Mouse (Mus musculus): Measurements from ENCODE around the gene Aspn.

The Aspn gene

DNA sequence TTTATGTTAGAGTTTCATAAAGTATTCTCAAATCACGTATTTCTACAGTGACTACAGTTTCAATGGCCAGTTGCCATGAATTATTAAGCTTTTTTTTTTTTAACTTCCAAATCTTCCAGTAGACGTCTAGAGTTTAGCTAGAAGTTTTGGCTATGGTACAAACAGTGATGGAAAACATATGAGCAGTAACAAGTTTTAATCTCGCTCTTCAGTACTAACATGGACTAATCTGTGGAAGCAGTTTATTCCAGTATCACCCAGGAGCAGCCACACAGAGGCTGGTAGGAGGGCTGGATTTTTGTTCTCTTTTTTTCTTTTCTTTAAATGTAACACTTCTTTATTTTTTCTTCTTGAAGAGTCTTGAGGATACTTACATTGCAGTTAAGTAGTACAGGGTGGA lies at the start of gene Aspn:
TSS of gene Aspn (plus strand) at position 165 of the 400 bp plus-strand sequence.
- DNase-seq: no peak

DNA sequence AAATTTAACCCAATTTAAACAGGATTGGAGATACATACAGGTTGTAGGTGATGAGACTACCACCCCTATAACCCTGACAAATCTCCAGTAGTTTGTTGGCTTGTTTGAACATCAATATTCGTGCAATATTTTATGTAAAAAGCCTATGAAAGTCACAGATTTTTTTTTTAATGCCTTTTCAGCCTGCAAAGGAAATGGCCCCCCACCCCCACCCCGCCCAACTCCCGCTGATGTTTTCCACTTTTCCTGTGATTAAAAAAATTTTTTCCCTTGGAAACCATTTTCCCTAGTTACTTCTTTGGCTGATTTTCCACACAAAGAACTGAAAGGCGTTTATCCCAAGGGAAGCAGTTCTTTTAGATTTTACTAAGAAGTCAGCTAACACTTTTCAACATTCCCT lies 39.7 kb upstream of the Aspn start, which contains the start of gene Ecm2:
TSS of gene Ecm2 (plus strand) at position 301 of the 400 bp plus-strand sequence.
- DNase-seq: no peak

DNA sequence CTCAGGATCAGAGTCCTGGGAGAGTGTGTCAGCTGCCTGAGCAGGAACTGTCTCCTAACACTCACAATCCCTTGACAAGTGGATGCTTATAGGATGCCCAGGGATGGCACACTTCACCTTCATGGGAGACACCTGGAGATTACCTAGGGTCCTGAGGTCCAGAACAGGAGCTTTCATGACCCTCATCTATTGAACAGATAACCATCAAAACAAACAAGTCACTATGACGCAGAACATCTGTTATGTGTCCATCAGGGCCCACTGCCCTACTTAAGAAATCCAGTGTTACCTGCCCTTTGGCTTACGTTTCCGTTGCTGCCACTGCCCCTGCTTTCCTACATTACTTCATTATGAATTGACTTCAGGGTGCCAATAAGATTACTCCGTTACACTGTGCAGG lies 38.5 kb upstream of the Aspn start:
- no peak for DNase-seq

DNA sequence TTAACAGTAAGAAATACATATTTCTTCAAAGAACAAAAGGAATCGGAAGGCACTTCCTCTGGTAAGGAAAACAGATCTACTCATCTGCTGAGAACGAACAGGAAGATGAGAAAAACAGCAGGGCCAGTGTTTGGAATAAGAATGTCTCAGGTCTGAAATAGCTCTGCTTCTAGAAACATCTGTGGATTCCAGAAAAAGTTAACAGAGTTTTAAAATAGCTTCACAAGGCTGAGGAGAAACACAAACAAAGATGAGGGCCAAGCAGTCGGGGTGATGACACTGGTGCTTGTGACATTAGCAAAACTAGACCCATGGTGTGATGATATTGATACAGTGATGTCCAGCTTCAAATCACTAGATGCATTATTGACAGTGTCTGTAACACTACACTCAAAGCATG lies 37.1 kb upstream of the Aspn start:
- DNase-seq: no peak

DNA sequence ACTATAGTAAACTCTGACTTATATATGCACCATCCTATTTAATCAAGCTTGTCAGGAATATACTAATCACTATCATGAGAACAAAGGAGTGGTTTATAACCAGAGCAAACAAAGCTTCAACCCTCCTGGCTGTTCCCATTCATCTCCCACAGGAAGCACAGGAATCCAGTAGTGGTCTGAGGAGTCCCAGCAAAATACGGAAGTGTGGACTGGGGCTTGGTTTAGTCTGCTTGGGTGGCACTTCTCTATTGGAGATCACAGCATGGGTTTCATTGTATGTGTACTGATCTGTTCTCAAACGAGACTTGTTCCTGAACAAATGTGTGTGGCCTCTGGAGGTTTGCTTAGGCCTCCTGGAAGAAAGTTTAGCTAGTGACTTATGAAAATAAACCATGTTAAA lies 25.5 kb upstream of the Aspn start:
- DNase-seq: no peak

DNA sequence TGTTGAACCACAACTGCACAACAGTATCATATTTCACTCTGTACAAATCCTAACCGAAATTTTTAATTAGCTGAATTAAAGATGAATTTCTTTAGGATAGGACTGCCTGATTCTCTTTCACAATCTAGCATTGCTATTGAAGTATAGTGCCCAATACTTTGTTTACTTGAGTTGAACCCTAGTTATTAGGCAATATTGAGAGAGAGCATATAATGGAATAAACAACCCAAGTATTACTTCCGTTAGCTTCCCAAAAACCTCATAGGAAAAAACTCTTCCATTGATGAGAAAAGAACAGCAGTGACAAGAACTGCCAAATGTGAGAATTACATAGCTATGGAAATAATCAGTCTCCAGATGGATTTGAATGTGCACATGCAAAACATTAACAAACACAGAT lies 18.0 kb upstream of the Aspn start:
- no peak for DNase-seq

DNA sequence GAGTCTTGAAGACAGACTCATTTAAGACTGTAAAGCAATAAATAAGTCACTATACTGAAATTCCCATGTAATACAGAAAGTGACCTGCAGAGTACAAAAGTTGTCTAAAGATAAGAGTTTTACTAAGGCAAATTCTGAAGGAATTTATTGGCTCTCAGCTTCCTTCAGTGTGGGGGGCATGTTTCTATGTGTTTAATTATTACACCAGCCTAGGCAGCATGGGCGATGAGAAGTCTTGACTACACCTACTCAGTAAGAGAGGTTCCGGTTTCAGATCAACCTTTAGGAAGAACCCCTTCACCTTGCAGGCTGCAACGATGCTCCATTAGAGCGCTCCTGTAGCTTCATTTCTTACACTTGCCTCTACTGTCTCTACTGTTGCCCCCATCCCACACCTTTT lies 13.6 kb upstream of the Aspn start:
- DNase-seq: no peak

DNA sequence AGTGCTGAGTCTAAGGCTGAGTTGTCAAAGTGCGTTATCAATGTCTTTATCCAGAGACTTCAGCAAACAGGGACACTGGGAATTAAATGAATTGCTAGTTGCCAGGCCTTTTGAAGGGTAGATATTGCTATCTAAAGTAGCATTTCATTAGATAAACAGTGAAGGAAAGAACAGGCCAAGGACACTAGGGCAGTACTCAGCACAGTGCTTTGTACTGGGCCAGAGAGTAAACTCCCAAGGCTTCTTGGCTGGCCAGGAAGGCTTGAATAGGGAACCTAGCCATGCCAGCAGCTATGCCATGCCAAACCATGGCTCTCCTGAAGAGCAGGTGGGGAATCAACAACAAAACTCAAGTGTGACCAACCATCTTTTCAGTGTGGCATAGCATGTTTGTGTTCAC lies 7.3 kb upstream of the Aspn start:
- no peak for DNase-seq

DNA sequence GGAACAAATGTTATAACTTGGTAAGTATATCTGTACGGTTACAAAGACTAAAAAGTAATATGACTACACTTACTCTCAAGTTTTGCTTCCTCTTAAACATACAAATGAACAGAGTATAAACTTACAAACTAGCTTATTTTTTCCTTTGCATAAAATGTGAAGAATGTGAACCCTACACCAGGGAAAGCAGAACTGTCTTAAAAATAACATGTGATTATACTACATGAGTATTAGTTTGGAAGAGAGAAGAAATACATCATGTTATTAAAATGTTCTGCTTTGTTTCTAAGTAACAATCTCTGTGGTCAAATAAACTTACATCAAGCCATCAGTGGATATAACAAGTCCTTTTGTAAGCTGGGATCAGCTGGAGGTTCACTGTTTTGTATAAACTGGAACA lies 5.5 kb upstream of the Aspn start:
- DNase-seq: no peak

DNA sequence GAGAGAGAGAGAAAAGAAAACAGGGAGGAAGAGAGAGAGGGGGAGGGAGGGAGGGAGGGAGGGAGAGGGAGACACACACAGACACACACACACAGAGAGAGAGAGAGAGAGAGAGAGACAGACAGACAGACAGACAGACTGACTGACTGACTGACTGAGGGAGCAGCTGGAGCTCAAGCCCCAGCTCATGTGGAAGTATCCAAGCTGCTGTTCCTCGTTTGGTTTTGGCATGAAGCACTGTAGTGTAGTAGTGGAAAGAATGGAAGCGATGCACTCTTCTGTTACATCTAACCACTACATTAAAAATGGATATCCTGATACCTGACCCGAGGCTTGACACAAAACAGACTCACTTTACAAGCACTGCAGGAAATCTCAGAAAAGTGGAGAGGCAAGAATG lies 1.4 kb downstream of the Aspn start:
- DNase-seq: no peak

DNA sequence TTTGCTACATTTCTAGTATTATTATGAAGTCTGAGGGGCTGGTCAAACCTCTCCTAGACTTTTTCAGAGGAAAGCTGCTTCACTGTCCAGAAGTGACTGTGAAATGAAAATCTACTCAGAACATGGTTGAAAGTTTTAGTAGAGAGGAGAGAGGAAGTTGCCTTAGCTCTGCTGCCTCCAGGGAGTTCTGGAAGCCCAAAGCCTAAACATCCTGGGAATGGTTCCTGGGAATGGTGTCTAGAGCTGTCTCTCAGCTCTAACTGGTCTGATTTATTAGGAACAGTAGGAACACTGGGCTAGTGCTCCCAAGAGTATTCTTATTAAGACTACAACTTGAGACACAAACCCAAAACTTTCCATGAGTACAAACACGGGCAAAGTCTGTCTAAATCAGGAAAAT lies 2.3 kb downstream of the Aspn start:
- DNase-seq: no peak

DNA sequence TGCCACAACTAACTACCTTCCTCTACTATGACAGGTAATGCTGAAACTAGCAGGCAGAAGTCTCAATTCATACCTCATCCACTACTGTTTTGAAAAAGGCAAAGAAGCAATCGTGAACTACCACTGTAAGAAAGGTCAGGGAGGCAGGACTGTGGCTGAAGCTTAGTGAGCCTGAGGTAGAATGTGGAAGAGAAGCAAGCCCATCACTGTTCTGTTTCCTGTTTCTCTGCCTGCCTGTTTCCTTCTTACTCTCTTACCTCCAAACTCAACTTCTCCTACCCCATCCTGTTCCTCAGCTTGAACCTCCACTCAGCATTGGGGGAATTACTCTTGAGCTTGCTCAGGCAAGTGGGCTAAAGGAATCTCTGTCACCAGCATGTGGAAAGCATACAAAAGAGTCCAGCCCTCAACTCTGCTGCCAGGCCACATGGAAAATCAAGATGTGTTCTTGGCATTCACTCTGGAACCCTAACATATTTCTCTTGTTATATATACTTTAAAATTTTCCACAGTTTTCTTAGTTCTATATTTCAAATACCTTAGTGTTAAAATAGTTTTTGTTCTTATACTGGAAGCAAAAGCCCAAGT lies 3.4 kb downstream of the Aspn start:
- DNase-seq: no peak

DNA sequence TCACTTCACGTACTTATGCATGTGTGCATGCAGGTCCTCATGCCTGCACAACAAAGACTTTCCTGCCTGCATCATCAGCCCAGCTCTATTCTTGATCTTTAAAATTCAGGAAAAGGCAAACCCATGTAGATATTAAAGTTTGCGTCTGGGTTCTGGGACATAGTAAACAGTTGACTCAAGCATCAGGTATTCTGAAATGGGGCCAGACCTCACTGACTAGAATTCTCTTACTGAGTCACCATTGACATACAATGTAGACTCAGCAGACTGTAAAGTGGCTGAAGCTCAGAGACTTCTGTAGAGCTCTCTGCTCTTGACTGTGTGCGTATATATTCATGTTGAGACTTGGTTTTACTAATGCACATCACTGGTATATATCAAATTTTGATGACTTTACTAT lies 5.4 kb downstream of the Aspn start:
- DNase-seq: no peak

DNA sequence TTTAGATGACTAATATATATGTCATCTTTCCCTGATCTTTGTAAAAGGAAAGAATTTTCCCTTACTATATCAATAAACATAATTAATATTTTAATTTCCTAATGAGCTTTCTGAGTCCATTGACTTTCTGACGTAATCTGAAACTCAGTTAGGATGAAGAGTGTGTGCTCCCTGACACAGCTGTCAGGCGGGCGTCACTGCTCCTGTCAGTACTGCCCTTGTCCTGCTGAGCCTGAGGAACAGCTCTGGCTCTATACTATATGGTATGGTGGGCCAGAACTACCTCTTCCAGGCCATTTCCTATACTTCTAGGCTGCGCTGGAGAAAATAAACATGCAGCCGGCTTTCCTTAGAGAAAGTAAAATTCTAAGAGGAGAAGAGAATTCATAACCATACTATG lies 10.3 kb downstream of the Aspn start:
- DNase-seq: no peak

DNA sequence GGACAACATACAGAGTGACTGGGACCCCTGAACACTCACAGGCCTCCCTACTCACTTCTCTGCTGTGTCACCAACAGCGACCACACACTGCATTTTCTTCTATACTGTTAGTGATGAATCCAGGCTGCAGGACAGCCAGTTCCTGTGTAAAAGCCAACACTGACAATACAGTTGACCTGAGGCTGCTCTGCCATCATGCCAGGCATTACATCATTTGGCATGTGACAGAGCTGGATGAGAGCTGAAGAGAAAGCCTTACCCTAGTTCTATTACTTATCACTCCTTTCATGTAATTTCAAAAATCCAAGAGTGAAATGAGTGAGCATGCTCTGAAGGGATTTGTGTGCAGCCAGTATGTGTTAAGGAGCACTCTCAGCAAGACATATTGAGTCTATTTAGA lies 12.0 kb downstream of the Aspn start:
- no peak for DNase-seq

DNA sequence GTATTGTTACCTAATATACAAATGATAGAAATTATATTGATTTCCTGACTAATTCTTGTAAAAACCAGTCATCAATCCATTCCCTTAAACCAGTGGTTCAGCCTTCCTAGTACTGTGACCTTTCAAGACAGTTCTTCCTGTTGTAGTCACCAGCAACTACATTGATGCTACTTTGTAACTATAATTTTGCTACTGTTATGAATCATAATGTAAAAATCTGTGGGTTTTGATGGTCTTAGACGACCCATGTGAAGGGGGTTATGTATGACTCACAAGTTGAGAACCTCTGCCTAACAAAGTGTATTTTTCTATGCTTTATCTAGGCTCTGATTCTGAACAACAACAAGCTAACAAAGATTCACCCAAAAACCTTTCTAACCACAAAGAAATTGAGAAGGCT lies 12.7 kb downstream of the Aspn start:
- DNase-seq: no peak

DNA sequence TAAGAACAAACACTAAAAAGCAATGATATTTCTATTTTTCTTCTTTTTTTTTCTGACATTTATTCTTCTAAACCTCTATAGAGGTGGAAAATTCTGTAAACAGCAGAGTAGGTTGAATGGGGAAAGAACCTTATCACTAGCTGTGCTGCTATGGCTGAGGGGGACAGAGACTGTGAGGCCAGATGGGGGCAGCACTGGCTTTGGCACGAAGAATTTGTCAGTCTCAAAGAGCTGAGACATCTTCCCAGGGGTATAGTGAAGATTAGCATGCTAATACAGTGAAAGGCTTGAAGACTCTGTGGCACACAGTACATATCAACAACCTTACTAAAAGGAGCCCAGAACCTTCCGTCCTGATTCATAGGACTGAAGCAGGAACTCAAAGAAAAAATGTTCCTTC lies 14.9 kb downstream of the Aspn start:
- no peak for DNase-seq

DNA sequence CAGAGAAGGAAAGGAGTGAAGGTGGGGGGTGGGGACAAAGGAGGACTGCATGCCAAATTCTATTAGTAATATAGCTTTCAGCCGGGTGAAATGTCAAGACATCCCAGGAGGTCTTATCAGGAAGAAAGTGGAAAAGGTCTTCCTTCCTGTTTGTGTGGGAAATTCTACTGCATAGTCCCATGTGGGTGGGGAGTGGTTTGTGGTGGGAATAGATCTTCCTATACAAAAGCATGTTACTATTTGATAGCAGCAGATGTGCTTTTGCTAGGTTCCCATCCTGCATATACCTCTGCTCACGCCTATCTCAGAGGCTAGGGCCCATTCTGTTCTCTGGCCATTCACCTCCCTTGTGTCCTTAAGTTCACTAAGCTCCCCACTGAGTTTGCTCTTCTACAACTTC lies 16.6 kb downstream of the Aspn start:
- no peak for DNase-seq

DNA sequence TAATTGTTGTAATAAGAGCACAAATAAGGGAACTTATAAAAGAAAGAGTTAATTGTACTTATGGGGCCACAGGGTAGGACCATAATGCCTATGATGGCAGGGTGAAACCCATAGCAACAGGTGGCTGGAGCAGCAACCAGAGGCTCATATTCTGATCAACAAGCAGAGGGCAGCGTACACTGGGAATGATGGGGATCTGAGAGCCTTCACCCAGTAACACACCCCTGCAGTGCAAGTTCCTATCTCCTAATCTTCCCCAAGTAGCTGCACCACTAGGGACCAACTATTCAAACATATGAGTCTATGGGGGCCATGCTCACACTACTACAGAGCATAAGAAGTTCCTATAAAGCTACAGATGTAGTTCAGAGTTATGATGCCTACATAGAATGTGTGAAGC lies 20.1 kb downstream of the Aspn start:
- DNase-seq: no peak

DNA sequence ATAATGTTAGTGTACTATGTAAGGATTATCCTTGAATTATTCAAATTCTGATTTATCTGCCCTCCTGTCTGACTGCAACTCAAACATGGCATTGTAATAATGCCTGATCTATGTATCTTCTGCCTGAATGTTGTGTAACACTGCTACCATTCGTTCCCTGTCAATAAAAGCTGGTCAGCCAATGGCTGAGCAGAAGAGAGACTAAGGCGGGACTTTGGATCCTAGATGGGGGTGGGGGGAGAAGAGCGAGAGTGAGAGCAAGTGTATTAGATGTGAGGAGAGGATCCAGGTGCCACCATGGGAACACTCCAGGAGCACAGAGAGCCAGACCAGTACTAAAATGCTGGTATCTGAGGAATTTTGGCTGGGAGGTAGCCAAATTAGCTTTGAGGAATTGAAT lies 26.1 kb downstream of the Aspn start:
- no peak for DNase-seq

DNA sequence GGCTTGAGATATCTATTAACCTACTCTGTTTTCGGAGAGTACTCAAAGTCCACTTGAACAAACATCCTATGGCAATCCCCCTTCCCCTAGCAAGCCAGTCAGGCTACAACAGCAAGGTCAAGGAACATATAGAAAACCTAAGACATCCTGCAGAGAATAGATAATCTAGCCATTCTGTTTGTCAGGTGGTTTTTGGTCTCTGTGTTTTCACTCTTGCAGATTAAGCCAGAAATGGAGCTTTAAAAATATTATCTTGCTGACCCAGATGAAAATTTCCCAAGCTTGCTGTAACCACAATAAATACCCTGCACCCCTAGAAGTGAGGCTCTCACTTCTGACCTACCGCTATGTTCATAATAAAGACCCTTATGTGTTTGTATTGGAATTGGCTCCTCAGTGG lies 27.2 kb downstream of the Aspn start:
- no peak for DNase-seq

DNA sequence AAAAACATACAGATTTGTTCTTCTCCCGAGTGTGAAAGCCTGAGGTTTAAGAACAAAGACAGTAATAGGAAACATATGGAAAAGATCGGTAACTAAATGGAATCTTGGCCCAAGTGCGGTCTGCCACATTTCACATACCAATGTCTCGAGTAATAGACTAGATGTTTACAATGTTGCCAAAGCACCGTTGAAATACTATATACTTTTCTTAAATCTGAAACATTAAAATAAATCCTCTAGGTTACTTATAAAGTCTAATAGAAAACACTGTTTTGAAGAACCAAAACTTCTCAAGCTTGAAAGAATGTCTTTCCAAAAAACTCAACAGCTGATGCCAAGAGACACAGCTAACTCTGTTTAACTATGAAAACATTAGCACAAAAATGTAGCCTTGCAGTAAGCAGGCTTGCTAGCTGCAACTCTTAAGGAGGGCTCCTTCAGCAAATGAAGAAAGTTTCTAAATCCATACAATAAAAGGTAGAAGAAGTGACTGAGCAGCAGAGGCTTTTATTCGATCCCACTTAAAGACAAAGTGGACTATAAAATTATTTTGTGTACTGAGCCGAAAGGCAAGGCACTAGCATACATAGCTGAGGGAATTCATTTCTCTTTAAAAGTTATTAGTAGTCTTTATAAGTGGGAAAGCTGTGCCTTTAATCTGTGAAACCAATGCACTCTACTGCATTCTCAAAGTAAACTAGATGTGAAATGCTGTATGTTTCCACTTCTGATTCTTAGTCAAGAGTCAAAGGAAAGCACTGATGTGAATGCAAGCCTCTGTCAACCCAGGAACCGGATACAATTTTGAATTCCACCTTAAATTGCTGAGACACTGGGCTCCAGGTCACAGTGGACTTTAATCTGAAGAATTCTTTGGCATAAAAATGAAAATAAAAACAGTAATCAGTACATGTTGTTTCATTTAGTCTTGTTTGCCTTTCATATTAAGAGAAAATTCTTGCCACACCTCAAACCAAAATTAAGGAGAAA lies 37.6 kb downstream of the Aspn start, which contains the start of gene Omd:
TSS of gene Omd (plus strand) at position 922 of the 990 bp plus-strand sequence.
- no peak for DNase-seq

DNA sequence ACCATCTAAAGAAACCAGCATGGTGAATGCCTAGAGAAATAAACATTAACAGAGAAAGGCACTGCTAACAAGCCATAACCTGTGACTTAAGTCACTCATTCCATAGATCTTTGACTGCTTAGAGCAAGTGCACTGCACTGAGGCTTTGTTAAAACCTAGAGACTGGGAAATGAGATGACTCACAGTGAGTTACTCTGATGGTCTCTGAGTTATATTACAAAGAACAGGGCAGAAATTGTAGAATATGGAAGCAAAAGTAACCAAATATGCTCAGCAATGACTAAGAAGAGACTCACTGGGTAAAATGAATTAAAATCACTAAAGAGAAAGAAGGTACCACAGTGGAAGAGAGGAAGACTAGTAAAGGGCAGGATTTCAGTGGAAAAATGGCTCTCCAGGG lies 39.6 kb downstream of the Aspn start:
- DNase-seq: no peak

DNA sequence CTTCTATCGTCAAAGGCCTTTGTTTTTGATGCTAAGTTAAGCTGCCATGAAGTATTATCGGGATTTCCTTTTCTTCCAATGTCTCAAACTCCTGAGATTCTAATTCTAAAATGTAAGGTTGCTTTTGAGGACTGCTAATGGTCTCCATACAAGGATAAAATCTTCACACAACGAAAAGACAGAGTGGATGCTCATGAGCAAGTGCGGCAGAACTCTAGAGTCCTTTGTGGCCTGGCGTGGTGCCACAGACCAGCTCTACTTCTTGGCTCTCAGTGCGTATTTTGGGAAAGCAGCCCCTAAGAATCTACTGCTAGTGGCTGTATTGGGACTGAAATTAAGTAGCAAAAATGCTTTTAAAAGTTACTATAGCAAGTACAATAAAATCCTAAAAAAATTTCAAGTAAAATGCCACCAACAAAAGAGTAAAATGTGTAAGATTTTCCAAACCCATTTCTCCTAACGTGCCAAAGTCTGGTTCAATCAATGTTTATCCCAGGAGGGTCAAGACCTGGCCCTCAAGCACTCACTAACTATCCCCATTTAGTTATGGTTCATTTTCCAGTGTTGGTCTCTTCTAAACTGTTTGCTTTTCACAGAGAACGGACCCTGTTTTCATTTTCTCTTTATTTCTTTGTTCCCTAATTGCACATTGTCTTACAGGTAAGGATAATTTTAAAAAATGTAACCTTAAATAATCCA lies 40.2 kb downstream of the Aspn start:
- no peak for DNase-seq
